Mouse (Mus musculus): Measurements from ENCODE around the gene Rundc1.
"Not testable (repeated sequence)": the region's sequence is repeated elsewhere in the genome, so short reads cannot be mapped to it uniquely, and the experiment has no call there.

The Rundc1 gene

GRCm38 (mm10) chr11:101424925-101425813 lies at the start of gene Rundc1, which contains the start of gene Ptges3l:
TSS of gene Rundc1 (plus strand) at chr11:101425085.
TSS of gene Ptges3l (minus strand) at chr11:101425333.
- in situ Hi-C loops (cut with MboI; ENCODE audit: low pct_unique_long_range_greater_than_20kb in 1 of 2, low sequenced_read_pairs in 2 of 2, unreplicated experiment in 1 of 2): no loop called here

GRCm38 (mm10) chr11:101378196-101378595 lies 46.7 kb upstream of the Rundc1 start:
- in situ Hi-C loops (cut with MboI; ENCODE audit: low pct_unique_long_range_greater_than_20kb in 1 of 2, low sequenced_read_pairs in 2 of 2, unreplicated experiment in 1 of 2): not testable (repeated sequence)

GRCm38 (mm10) chr11:101378926-101379325 lies 46.0 kb upstream of the Rundc1 start:
- in situ Hi-C loops (cut with MboI; ENCODE audit: low pct_unique_long_range_greater_than_20kb in 1 of 2, low sequenced_read_pairs in 2 of 2, unreplicated experiment in 1 of 2): no loop called here

- in situ Hi-C loops (cut with MboI; ENCODE audit: low pct_unique_long_range_greater_than_20kb in 1 of 2, low sequenced_read_pairs in 2 of 2, unreplicated experiment in 1 of 2): no loop called here
Measured at GRCm38 (mm10) chr11:101381817-101382216, 43.1 kb upstream of the Rundc1 start.

- in situ Hi-C loops (cut with MboI; ENCODE audit: low pct_unique_long_range_greater_than_20kb in 1 of 2, low sequenced_read_pairs in 2 of 2, unreplicated experiment in 1 of 2): loop anchor here (5.0 kb wide), 2 partner anchors 58 to 63 kb away; partner anchors contain the start of gene Aoc3 (in 1 of the 2)
Measured at GRCm38 (mm10) chr11:101395110-101395509, 29.8 kb upstream of the Rundc1 start.

- in situ Hi-C loops (cut with MboI; ENCODE audit: low pct_unique_long_range_greater_than_20kb in 1 of 2, low sequenced_read_pairs in 2 of 2, unreplicated experiment in 1 of 2): no loop called here
Measured at GRCm38 (mm10) chr11:101415306-101415705, 9.6 kb upstream of the Rundc1 start.

- in situ Hi-C loops (cut with MboI; ENCODE audit: low pct_unique_long_range_greater_than_20kb in 1 of 2, low sequenced_read_pairs in 2 of 2, unreplicated experiment in 1 of 2): no loop called here
Measured at GRCm38 (mm10) chr11:101416433-101417100, 8.3 kb upstream of the Rundc1 start.

- in situ Hi-C loops (cut with MboI; ENCODE audit: low pct_unique_long_range_greater_than_20kb in 1 of 2, low sequenced_read_pairs in 2 of 2, unreplicated experiment in 1 of 2): no loop called here
Measured at GRCm38 (mm10) chr11:101417101-101417855, 7.6 kb upstream of the Rundc1 start, which contains the start of gene Aarsd1. TSS of gene Aarsd1 (minus strand) at chr11:101417615.

GRCm38 (mm10) chr11:101418991-101419390 lies 5.9 kb upstream of the Rundc1 start:
- in situ Hi-C loops (cut with MboI; ENCODE audit: low pct_unique_long_range_greater_than_20kb in 1 of 2, low sequenced_read_pairs in 2 of 2, unreplicated experiment in 1 of 2): no loop called here

- in situ Hi-C loops (cut with MboI; ENCODE audit: low pct_unique_long_range_greater_than_20kb in 1 of 2, low sequenced_read_pairs in 2 of 2, unreplicated experiment in 1 of 2): no loop called here
Measured at GRCm38 (mm10) chr11:101419610-101420009, 5.3 kb upstream of the Rundc1 start.

GRCm38 (mm10) chr11:101420148-101420547 lies 4.7 kb upstream of the Rundc1 start:
- in situ Hi-C loops (cut with MboI; ENCODE audit: low pct_unique_long_range_greater_than_20kb in 1 of 2, low sequenced_read_pairs in 2 of 2, unreplicated experiment in 1 of 2): no loop called here

- in situ Hi-C loops (cut with MboI; ENCODE audit: low pct_unique_long_range_greater_than_20kb in 1 of 2, low sequenced_read_pairs in 2 of 2, unreplicated experiment in 1 of 2): no loop called here
Measured at GRCm38 (mm10) chr11:101424105-101424851, 607 bp upstream of the Rundc1 start, which contains the start of gene Gm27029. TSS of gene Gm27029 (minus strand) at chr11:101424796.

- in situ Hi-C loops (cut with MboI; ENCODE audit: low pct_unique_long_range_greater_than_20kb in 1 of 2, low sequenced_read_pairs in 2 of 2, unreplicated experiment in 1 of 2): no loop called here
Measured at GRCm38 (mm10) chr11:101426165-101426564, 1.3 kb downstream of the Rundc1 start.

GRCm38 (mm10) chr11:101431327-101431726 lies 6.4 kb downstream of the Rundc1 start:
- in situ Hi-C loops (cut with MboI; ENCODE audit: low pct_unique_long_range_greater_than_20kb in 1 of 2, low sequenced_read_pairs in 2 of 2, unreplicated experiment in 1 of 2): no loop called here

GRCm38 (mm10) chr11:101433396-101433795 lies 8.5 kb downstream of the Rundc1 start:
- in situ Hi-C loops (cut with MboI; ENCODE audit: low pct_unique_long_range_greater_than_20kb in 1 of 2, low sequenced_read_pairs in 2 of 2, unreplicated experiment in 1 of 2): no loop called here

GRCm38 (mm10) chr11:101435831-101436230 lies 10.9 kb downstream of the Rundc1 start:
- in situ Hi-C loops (cut with MboI; ENCODE audit: low pct_unique_long_range_greater_than_20kb in 1 of 2, low sequenced_read_pairs in 2 of 2, unreplicated experiment in 1 of 2): no loop called here

- in situ Hi-C loops (cut with MboI; ENCODE audit: low pct_unique_long_range_greater_than_20kb in 1 of 2, low sequenced_read_pairs in 2 of 2, unreplicated experiment in 1 of 2): no loop called here
Measured at GRCm38 (mm10) chr11:101436916-101437315, 12.0 kb downstream of the Rundc1 start.

GRCm38 (mm10) chr11:101438006-101438405 lies 13.1 kb downstream of the Rundc1 start:
- in situ Hi-C loops (cut with MboI; ENCODE audit: low pct_unique_long_range_greater_than_20kb in 1 of 2, low sequenced_read_pairs in 2 of 2, unreplicated experiment in 1 of 2): not testable (repeated sequence)
